ENCODE assay signal across 27 mouse cellular contexts in the genomic region with DNA sequence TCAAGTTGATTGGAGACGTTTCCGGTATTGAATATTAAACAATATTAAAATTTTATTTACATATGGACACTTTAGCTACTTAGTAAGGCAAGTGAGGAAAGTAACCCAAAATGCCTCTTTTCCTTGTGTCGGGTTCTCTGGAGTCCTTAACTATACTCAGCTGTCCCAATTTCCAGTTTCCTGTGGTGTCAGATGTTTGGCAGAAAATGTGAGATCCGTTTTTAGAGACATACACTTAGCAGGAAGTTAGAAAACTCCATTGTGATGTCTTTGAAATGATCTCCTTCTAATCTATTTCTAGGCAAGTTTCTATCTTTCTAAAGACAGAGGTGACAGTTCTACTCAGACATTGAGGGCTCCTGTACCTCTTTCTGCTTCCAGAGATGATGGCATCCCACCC.
DNase-seq lines count a peak whose midpoint lies in the region; ATAC-seq lines count a peak whose summit lies in the region.
"Had no signal": no experiment of that assay in that cellular context is flagged by ENCODE, and none has a peak within 500 bp of the region (broad histone marks: within the 10 kb centered on the region; RNA-seq: fewer than 3 reads in every experiment).

No protein-coding gene starts in this region.

- WGBS in forebrain, embryonic 10.5 days, result 87% methylated on average over 4 of the region's 4 CpGs

- no peak overlapping the region for H3K4me3 ChIP-seq in forebrain, embryonic 10.5 days
- H3K4me3 ChIP-seq: embryonic facial prominence, embryonic 13.5 days; embryonic facial prominence, embryonic 15.5 days; erythroblast, embryonic 14.5 days; forebrain, embryonic 13.5 days; forebrain, embryonic 15.5 days had no signal

- H3K36me3 ChIP-seq in forebrain, embryonic 10.5 days (replicated peaks), result no peaks in the 10 kb centered on the region
- H3K36me3 ChIP-seq: embryonic facial prominence, embryonic 13.5 days; embryonic facial prominence, embryonic 15.5 days; forebrain, embryonic 15.5 days; G1E had no signal

- H3K4me1 ChIP-seq in forebrain, embryonic 10.5 days, result no peaks in the 10 kb centered on the region
- H3K4me1 ChIP-seq: embryonic facial prominence, embryonic 13.5 days; embryonic facial prominence, embryonic 15.5 days; forebrain, embryonic 13.5 days; forebrain, embryonic 15.5 days had no signal

- H3K27me3 ChIP-seq in forebrain, embryonic 10.5 days (ENCODE audit: poor library complexity, severe bottlenecking), result no peaks in the 10 kb centered on the region
- H3K27me3 ChIP-seq: CH12.LX; embryonic facial prominence, embryonic 13.5 days; embryonic facial prominence, embryonic 15.5 days; forebrain, embryonic 13.5 days; forebrain, embryonic 15.5 days; Patski had no signal

- H3K27ac ChIP-seq in forebrain, embryonic 10.5 days, result no peak overlapping the region
- H3K27ac ChIP-seq: embryonic facial prominence, embryonic 13.5 days; embryonic facial prominence, embryonic 15.5 days; forebrain, embryonic 13.5 days; forebrain, embryonic 15.5 days had no signal

- DNase-seq in frontal cortex, postnatal 10 days (ENCODE audit: low spot score in 2 of 2), result no peak
- peak; percentile 36 for DNase-seq in right cerebral cortex, adult 18-20 months
- DNase-seq in right cerebral cortex, postnatal 25 days, result no peak
- DNase-seq in forebrain, embryonic 10.5 days (ENCODE audit: extremely low spot score, low spot score), result no peak
- DNase-seq: adrenal gland, adult 8-10 months; adrenal gland, postnatal 14 days; adrenal gland, postnatal 36 days; B cell, adult 2 months; cerebellum, adult 11 months; cerebellum, adult 18-20 months; cerebellum, adult 8-10 months; cerebellum, adult 9-11 months; cerebellum, postnatal 14 days; cerebellum, postnatal 36 days; embryo, embryonic 11 days; forebrain, postnatal 0 days had no signal

- peaks cover 3% of the 10 kb centered on the region; the same call in 1 of the 2 replicates for H3K9me3 ChIP-seq in forebrain, embryonic 10.5 days
- H3K9me3 ChIP-seq: embryonic facial prominence, embryonic 13.5 days; embryonic facial prominence, embryonic 15.5 days; forebrain, embryonic 15.5 days; G1E had no signal

- peak; percentile 91 for ATAC-seq in frontal cortex, adult (ENCODE audit: low TSS enrichment)
- ATAC-seq: activated CD4-positive, CD25-positive, alpha-beta regulatory T cell, adult 4 months; CD4-positive, CD25-positive, alpha-beta regulatory T cell, adult 4 months; forebrain, embryonic 13.5 days; forebrain, embryonic 15.5 days; forebrain, postnatal 0 days; Patski had no signal
